Mouse (Mus musculus): ENCODE measurements around the gene Dgkz. TPM values are rescaled to one million over a fixed set of nuclear protein-coding genes. Genes with fewer than 3 reads are reported as not detected.

Dgkz gene
- total RNA-seq, 2 experiments from 2014 or later, result 479 to 537 TPM

GRCm38 (mm10) chr2:91884616-91885015 is 91.0 kb downstream of the Dgkz start:
- DNase-seq (ENCODE audit: extremely low spot score in 1 of 2, low spot score in 1 of 2), result no peak

- DNase-seq (ENCODE audit: extremely low spot score in 1 of 2, low spot score in 1 of 2), result no peak
These were observed 91.7 kb downstream of the Dgkz start for GRCm38 (mm10) chr2:91883961-91884360.

Small RNA genes within 50 kb of the gene (microRNA-seq; reads per million reads assigned to microRNA genes)
- gene Mir6999, result 0.55 to 1.6 reads per million in 2 experiments

Other genes starting within 250 kb of the Dgkz start
- gene Ambra1, start 245.7 kb downstream of the Dgkz start, total RNA-seq (2021), result 10 to 100 TPM; 44.8 to 47.1 TPM
- gene Chrm4, start 48.6 kb downstream of the Dgkz start, total RNA-seq (2021), result 10 to 100 TPM; 21.5 to 26.1 TPM
- 10 to 100 TPM; 25.5 to 33.2 TPM for gene Mdk, start 43.6 kb downstream of the Dgkz start, total RNA-seq (2021)
- gene Gm9821, start 30.2 kb downstream of the Dgkz start, total RNA-seq (2021), result not detected
- gene Creb3l1, start 48.6 kb upstream of the Dgkz start, total RNA-seq (2021), result 1 to 10 TPM; 4.0 to 4.6 TPM
- gene Phf21a, start 117.3 kb upstream of the Dgkz start, total RNA-seq (2021), result 100 to 1,000 TPM in 1 of 2 experiments, 10 to 100 TPM in 1; 97.9 to 104 TPM

All from layer of hippocampus, postnatal 25 days (tissue).